Mouse (Mus musculus) embryonic facial prominence, embryonic 14.5 days (tissue): ENCODE data around the gene Zranb2. TPM values are rescaled to one million over a fixed set of nuclear protein-coding genes. Genes with fewer than 3 reads are reported as not detected.

Source experiments
- ATAC-seq: fragments of 200-750 bp; cut with Nextera tagmentation; 2 replicates; pipeline ENCODE4 v1.8.0; 2017; ENCODE audit warnings: low read depth, moderate number of reproducible peaks, moderate TSS enrichment
- DNase-seq: peaks from one replicate; pipeline ENCODE4 v3.0.0-alpha.2; 2015; ENCODE audit warnings: low spot score
- H3K27ac ChIP-seq: fragments of 300-500 bp; sonication (generic); replicated peaks from 2 replicates; pipeline ENCODE4 v1.5.1; 2014; ENCODE audit warnings: low read depth, mild to moderate bottlenecking, low read length, moderate library complexity
- H3K27me3 ChIP-seq: fragments of 300-500 bp; sonication (generic); replicated peaks from 2 replicates; pipeline ENCODE4 v1.6.1; 2014; ENCODE audit warnings: low read length; ENCODE audit not compliant: control insufficient read depth, insufficient read depth
- H3K36me3 ChIP-seq: fragments of 300-500 bp; sonication (generic); 2 replicates; pipeline ENCODE4 v1.6.1; 2014; ENCODE audit warnings: low read length, mixed read lengths; ENCODE audit not compliant: control insufficient read depth, insufficient read depth
- H3K4me1 ChIP-seq: fragments of 300-500 bp; sonication (generic); 2 replicates; pipeline ENCODE4 v1.6.1; 2014; ENCODE audit warnings: antibody characterized with exemption, low read length; ENCODE audit not compliant: control insufficient read depth, insufficient read depth
- H3K4me2 ChIP-seq: fragments of 300-500 bp; sonication (generic); 2 replicates; pipeline ENCODE4 v1.6.1; 2014; ENCODE audit warnings: low read depth, mild to moderate bottlenecking, low read length, moderate library complexity, mixed read lengths
- H3K4me3 ChIP-seq: fragments of 300-500 bp; sonication (generic); 2 replicates; pipeline ENCODE4 v1.5.1; 2014; ENCODE audit warnings: low read depth, mild to moderate bottlenecking, low read length
- H3K9ac ChIP-seq: fragments of 300-500 bp; sonication (generic); 2 replicates; pipeline ENCODE4 v1.6.1; 2014; ENCODE audit warnings: low read depth, mild to moderate bottlenecking, low read length, moderate library complexity, mixed read lengths
- H3K9me3 ChIP-seq: fragments of 300-500 bp; sonication (generic); 2 replicates; pipeline ENCODE4 v1.6.1; 2016; ENCODE audit warnings: low read length; ENCODE audit not compliant: control insufficient read depth
- WGBS: fragments of 180-500 bp; shearing (Covaris S2); extraction: QIAGEN DNeasy Blood & Tissue Kit; methylation state at CpG from one replicate; pipeline ENCODE4 v1.1.7; 2014; 5-methylcytosine and 5-hydroxymethylcytosine counted together
- microRNA counts: library from miRNA; unstranded; fragments of <30 nt; microRNA quantifications from one replicate; lab custom pipeline; 2017
- microRNA-seq: library from miRNA; unstranded; fragments of <30 nt; microRNA quantifications from one replicate; pipeline ENCODE4, GENCODE M21; 2016; ENCODE audit warnings: borderline number of aligned reads
- polyA plus RNA-seq: library from polyadenylated mRNA; unstranded; fragments of >200 nt; fragmentation: Nextera tagmentation; extraction: Ambion mirVana; gene quantifications from 2 replicates; pipeline ENCODE4 v1.2.1, GENCODE M21; 2014

The Zranb2 gene
- polyA plus RNA-seq, 1 experiment from 2014 or later = 94.9 TPM

GRCm38 (mm10) chr3:157597837-157598379 lies 63.9 kb downstream of the Zranb2 start:
- peak; percentile 34 for DNase-seq
- Histone ChIP-seq H3K9ac (no peak overlapping the region), H3K4me2 (no peak overlapping the region), H3K9me3 (no peaks in the 10 kb centered on the region), H3K36me3 (no peaks in the 10 kb centered on the region), H3K4me1 (no peaks in the 10 kb centered on the region), H3K27ac (no peak overlapping the region), H3K27me3 (no peaks in the 10 kb centered on the region), H3K4me3 (no peak overlapping the region)
- WGBS = 59% methylated on average over 7 of the region's 7 CpGs
- ATAC-seq = no peak

MicroRNA genes within 50 kb of the gene (microRNA counts, 519-probe panel; counts per million panel counts)
- 2,485 counts per million, percentile 47 among the panel's probes with 10 or more counts for microRNA mmu-miR-186 (lab: Ali Mortazavi, UCI)

Small RNA genes within 50 kb of the gene (microRNA-seq; reads per million reads assigned to microRNA genes)
- gene Mir186 = 379 reads per million, percentile 66 among the genes with 10 or more reads in this experiment

Other genes starting within 250 kb of the Zranb2 start
- gene Ptger3, start 32.7 kb downstream of the Zranb2 start, polyA plus RNA-seq = 12.0 and 13.4 TPM in 2 replicates